Mouse (Mus musculus) CH12.LX (cell line): ENCODE results near the gene Imp3. TPM values are rescaled to one million over a fixed set of nuclear protein-coding genes. Genes with fewer than 3 reads are reported as not detected.
A peak's percentile ranks its signal among the peaks of the same experiment; 100 is the strongest.

ENCODE experiments used
- DNase-seq: peaks from one replicate; pipeline ENCODE4 v3.0.0-alpha.2; 2013; ENCODE audit errors: extremely low read depth
- H3K27ac ChIP-seq: 2 replicates; pipeline ENCODE4 v1.5.1; 2012; ENCODE audit warnings: low read depth, mild to moderate bottlenecking, control low read depth, moderate library complexity; ENCODE audit not compliant: insufficient read depth
- H3K27me3 ChIP-seq: replicated peaks from 2 replicates; pipeline ENCODE3; 2012; ENCODE audit warnings: inconsistent platforms
- H3K36me3 ChIP-seq, 2 experiments: replicated peaks in 1 of 2; 2 replicates each; pipeline versions ENCODE3 to v1.6.1; 2012; ENCODE audit warnings: inconsistent platforms in 1 of 2, low read length in 1 of 2, mild to moderate bottlenecking in 1 of 2, mixed read lengths in 1 of 2, moderate library complexity in 1 of 2; ENCODE audit not compliant: control insufficient read depth in 1 of 2, insufficient read depth in 1 of 2
- H3K4me1 ChIP-seq, 2 experiments: 2 replicates each; pipeline ENCODE4 v1.6.1; 2012; ENCODE audit warnings: inconsistent platforms in 1 of 2, moderate library complexity in 1 of 2; ENCODE audit not compliant: insufficient read depth in 2 of 2, control insufficient read depth in 1 of 2
- H3K4me2 ChIP-seq: 2 replicates; pipeline ENCODE4 v1.6.1; 2012; ENCODE audit warnings: low read depth, mild to moderate bottlenecking, control low read depth; ENCODE audit not compliant: poor library complexity, insufficient read depth, severe bottlenecking
- H3K4me3 ChIP-seq, 3 experiments: fragments of 150-350 bp in 1 of 3; sonication (generic) in 1 of 3; replicated peaks in 1 of 3; 2 replicates each; pipeline versions ENCODE3 to v1.5.1; 2011 to 2012; ENCODE audit warnings: low read depth in 2 of 3, low read length in 2 of 3, mild to moderate bottlenecking in 2 of 3, moderate library complexity in 2 of 3, control low read depth in 1 of 3, improper control_type of control experiment in 1 of 3, inconsistent platforms in 1 of 3, mixed read lengths in 1 of 3; ENCODE audit not compliant: poor library complexity in 1 of 3
- H3K79me2 ChIP-seq: replicated peaks from 2 replicates; pipeline ENCODE4 v1.6.1; 2012; ENCODE audit warnings: mild to moderate bottlenecking, moderate library complexity; ENCODE audit not compliant: control insufficient read depth, poor library complexity, insufficient read depth, severe bottlenecking; ENCODE audit errors: extremely low read depth
- H3K9ac ChIP-seq: 2 replicates; pipeline ENCODE4 v1.6.1; 2012; ENCODE audit warnings: low read depth, mild to moderate bottlenecking, control low read depth, moderate library complexity; ENCODE audit not compliant: insufficient read depth
- H3K9me3 ChIP-seq: replicated peaks from 2 replicates; pipeline ENCODE3; 2012; ENCODE audit warnings: low read length, inconsistent platforms, mixed read lengths
- BHLHE40 ChIP-seq: IDR thresholded peaks from 2 replicates; pipeline ENCODE4 v1.6.1; 2011; ENCODE audit warnings: mild to moderate bottlenecking, low read depth, low read length, improper control_type of control experiment
- CHD2 ChIP-seq: IDR thresholded peaks from 2 replicates; pipeline ENCODE4 v1.6.1; 2011; ENCODE audit warnings: low read length, improper control_type of control experiment
- CTCF ChIP-seq, 2 experiments: IDR thresholded peaks in 1 of 2; conservative IDR thresholded peaks in 1 of 2; 2 replicates each; pipeline ENCODE4 v1.5.1; 2011 to 2012; ENCODE audit warnings: low read depth in 2 of 2, low read length in 2 of 2, improper control_type of control experiment in 1 of 2, inconsistent platforms in 1 of 2, mild to moderate bottlenecking in 1 of 2, moderate library complexity in 1 of 2
- E2F4 ChIP-seq: IDR thresholded peaks from 2 replicates; pipeline ENCODE4 v1.6.1; 2011; ENCODE audit warnings: low read depth, low read length, improper control_type of control experiment; ENCODE audit not compliant: insufficient replicate concordance
- ELF1 ChIP-seq: IDR thresholded peaks from 2 replicates; pipeline ENCODE4 v1.6.1; 2014; ENCODE audit warnings: low read depth, mild to moderate bottlenecking, inconsistent platforms, low read length, improper control_type of control experiment
- EP300 ChIP-seq: IDR thresholded peaks from 2 replicates; pipeline ENCODE4 v1.6.1; 2011; ENCODE audit warnings: low read length, improper control_type of control experiment
- HCFC1 ChIP-seq: IDR thresholded peaks from 2 replicates; pipeline ENCODE4 v1.6.1; 2012; ENCODE audit warnings: low read depth, mild to moderate bottlenecking, inconsistent platforms, low read length, improper control_type of control experiment
- IRF4 ChIP-seq: IDR thresholded peaks from 2 replicates; pipeline ENCODE4 v1.6.1; 2014; ENCODE audit warnings: low read depth, mild to moderate bottlenecking, inconsistent platforms, low read length, improper control_type of control experiment
- MAFK ChIP-seq: IDR thresholded peaks from 2 replicates; pipeline ENCODE4 v1.6.1; 2011; ENCODE audit warnings: low read length, improper control_type of control experiment; ENCODE audit not compliant: insufficient replicate concordance
- MAX ChIP-seq: IDR thresholded peaks from 2 replicates; pipeline ENCODE4 v1.6.1; 2011; ENCODE audit warnings: low read length, improper control_type of control experiment
- MAZ ChIP-seq: IDR thresholded peaks from 2 replicates; pipeline ENCODE4 v1.6.1; 2012; ENCODE audit warnings: low read depth, mild to moderate bottlenecking, inconsistent platforms, low read length, improper control_type of control experiment, moderate library complexity
- MYC ChIP-seq: IDR thresholded peaks from 2 replicates; pipeline ENCODE4 v1.6.1; 2011; ENCODE audit warnings: low read depth, mild to moderate bottlenecking, improper control_type of control experiment, low read length
- NELFE ChIP-seq: IDR thresholded peaks from 2 replicates; pipeline ENCODE4 v1.6.1; 2011; ENCODE audit warnings: low read depth, low read length, improper control_type of control experiment
- PAX5 ChIP-seq: IDR thresholded peaks from 2 replicates; pipeline ENCODE4 v1.6.1; 2012; ENCODE audit warnings: low read length, inconsistent platforms, mixed read lengths
- POLR2AphosphoS2 ChIP-seq: IDR thresholded peaks from 2 replicates; pipeline ENCODE4 v1.6.1; 2011; ENCODE audit warnings: low read depth, low read length, improper control_type of control experiment
- SIN3A ChIP-seq: IDR thresholded peaks from 2 replicates; pipeline ENCODE4 v1.6.1; 2012; ENCODE audit warnings: low read length, improper control_type of control experiment, inconsistent platforms
- SMC3 ChIP-seq: IDR thresholded peaks from 2 replicates; pipeline ENCODE4 v1.6.1; 2011; ENCODE audit warnings: low read depth, low read length, improper control_type of control experiment
- TBP ChIP-seq: conservative IDR thresholded peaks from 2 replicates; pipeline ENCODE4 v1.6.1; 2011; ENCODE audit warnings: low read depth, low read length, improper control_type of control experiment
- TCF12 ChIP-seq: IDR thresholded peaks from 2 replicates; pipeline ENCODE4 v1.6.1; 2014; ENCODE audit warnings: low read depth, mild to moderate bottlenecking, inconsistent platforms, low read length, improper control_type of control experiment
- UBTF ChIP-seq: IDR thresholded peaks from 2 replicates; pipeline ENCODE4 v1.6.1; 2012; ENCODE audit warnings: low read depth, mild to moderate bottlenecking, inconsistent platforms, low read length, improper control_type of control experiment, moderate library complexity
- USF1 ChIP-seq: IDR thresholded peaks from 2 replicates; pipeline ENCODE4 v1.6.1; 2014; ENCODE audit warnings: low read depth, mild to moderate bottlenecking, inconsistent platforms, low read length, improper control_type of control experiment
- ZC3H11A ChIP-seq: IDR thresholded peaks from 2 replicates; pipeline ENCODE4 v1.6.1; 2012; ENCODE audit warnings: low read depth, mild to moderate bottlenecking, inconsistent platforms, low read length, improper control_type of control experiment
- ZKSCAN1 ChIP-seq: IDR thresholded peaks from 2 replicates; pipeline ENCODE4 v1.6.1; 2012; ENCODE audit warnings: low read depth, inconsistent platforms, low read length, improper control_type of control experiment, borderline replicate concordance
- ZMIZ1 ChIP-seq: IDR thresholded peaks from 2 replicates; pipeline ENCODE4 v1.6.1; 2012; ENCODE audit warnings: low read depth, mild to moderate bottlenecking, inconsistent platforms, low read length, improper control_type of control experiment
- ZNF384 ChIP-seq: IDR thresholded peaks from 2 replicates; pipeline ENCODE4 v1.6.1; 2012; ENCODE audit warnings: low read depth, low read length, improper control_type of control experiment, inconsistent platforms
- dilution Hi-C: fragments of 300-500 bp; cut with MboI; formaldehyde crosslinking; loops from 2 replicates; pipeline ENCODE4 v1.14.3; 2020; ENCODE audit warnings: low sequenced_read_pairs; ENCODE audit not compliant: extremely low pct_unique_long_range_greater_than_20kb, extremely low pct_ligation_motif_present
- in situ Hi-C: fragments of 300-500 bp; cut with MboI; formaldehyde crosslinking; loops from 3 replicates; pipeline ENCODE4 v1.14.3; 2019; ENCODE audit warnings: low sequenced_read_pairs, low pct_ligation_motif_present, low pct_unique_long_range_greater_than_20kb, mixed read lengths
- polyA plus RNA-seq: library from polyadenylated mRNA; unstranded; fragments of >175 nt; gene quantifications from 2 replicates; pipeline ENCODE4 v1.2.1, GENCODE M21; 2012; ENCODE audit warnings: low read depth; ENCODE audit not compliant: insufficient read length
- total RNA-seq, 2 experiments: library from RNA; depleted of rRNA; stranded (reverse); fragments of 300-350 nt in 1 of 2; fragments of >200 nt in 1 of 2; gene quantifications; 2 replicates each; pipeline ENCODE4 v1.2.3; 2012 to 2014

The Imp3 gene
- total and polyA plus RNA-seq, 3 experiments = 134 to 197 (median 165) TPM

GRCm38 (mm10) chr9:56894006-56894405, 43.3 kb upstream of the Imp3 start:
- H3K27me3 ChIP-seq = peaks cover 5% of the 10 kb centered on the region
- TF ChIP-seq CHD2 = peak; percentile 33; the same call in 1 of the 2 replicates
- no peak for TF ChIP-seq ELF1
- TF ChIP-seq CTCF (conservative IDR thresholded peaks at IDR 0.05 in 1 of 2, IDR thresholded peaks at IDR 0.05 in 1 of 2; ENCODE audit: low read depth in 2 of 2, low read length in 2 of 2) = peak in 1 of 2 experiments; percentile 42; a peak in 2 of 4 replicates
- TF ChIP-seq SMC3 = peak; percentile 21
- TF ChIP-seq, all 38 proteins: peak for 3
- no peak for DNase-seq

GRCm38 (mm10) chr9:56896779-56897178, 40.5 kb upstream of the Imp3 start:
- Histone ChIP-seq H3K36me3 (no peaks in the 10 kb centered on the region), H3K27me3 (peaks cover 2% of the 10 kb centered on the region), H3K4me3 (no peak overlapping the region), H3K9me3 (no peaks in the 10 kb centered on the region), H3K4me2 (no peak overlapping the region), H3K27ac (no peak overlapping the region), H3K79me2 (no peaks in the 10 kb centered on the region), H3K4me1 (peaks cover 14 to 67% of the 10 kb centered on the region in 2 experiments), H3K9ac (no peak overlapping the region)
- TF ChIP-seq ZNF384 (no peak), ZKSCAN1 (no peak), SIN3A (no peak), CHD2 (no peak), ZMIZ1 (no peak), MAZ (no peak), MAFK (no peak), BHLHE40 (no peak), CTCF (conservative IDR thresholded peaks at IDR 0.05 in 1 of 2, IDR thresholded peaks at IDR 0.05 in 1 of 2; ENCODE audit: low read depth in 2 of 2, low read length in 2 of 2) (no peak), POLR2AphosphoS2 (no peak), TCF12 (no peak), ELF1 (no peak)
- dilution Hi-C loops (no loop called here), in situ Hi-C loops (loop anchor here (10.0 kb wide), 1 partner anchor 318 kb away; no protein-coding TSS in a partner anchor)
- no peak for DNase-seq

More at GRCm38 (mm10) chr9:56894006-56894405, 43.3 kb upstream of the Imp3 start:
- Histone ChIP-seq H3K27ac (no peak overlapping the region), H3K9me3 (no peaks in the 10 kb centered on the region), H3K36me3 (no peaks in the 10 kb centered on the region), H3K4me1 (peaks cover 13 to 60% of the 10 kb centered on the region in 2 experiments), H3K4me2 (no peak overlapping the region), H3K9ac (no peak overlapping the region), H3K79me2 (no peaks in the 10 kb centered on the region), H3K4me3 (no peak overlapping the region)
- dilution Hi-C loops (no loop called here), in situ Hi-C loops (loop anchor here (5.0 to 10.0 kb wide), 3 partner anchors 148 to 321 kb away; partner anchors contain the start of gene Man2c1)

GRCm38 (mm10) chr9:56899409-56899808, 37.9 kb upstream of the Imp3 start:
- H3K9me3 ChIP-seq = no peaks in the 10 kb centered on the region
- no peak overlapping the region for H3K9ac ChIP-seq
- in situ Hi-C loops (loop anchor here (10.0 kb wide), 1 partner anchor 315 kb away; no protein-coding TSS in a partner anchor), dilution Hi-C loops (no loop called here)
- H3K4me2 ChIP-seq = no peak overlapping the region
- H3K4me1 ChIP-seq = peaks cover 14 to 57% of the 10 kb centered on the region in 2 experiments
- H3K36me3 ChIP-seq = no peaks in the 10 kb centered on the region
- H3K4me3 ChIP-seq = no peak overlapping the region
- H3K27ac ChIP-seq = no peak overlapping the region
- peak; percentile 63 for DNase-seq
- H3K79me2 ChIP-seq = no peaks in the 10 kb centered on the region
- H3K27me3 ChIP-seq = peaks cover 2% of the 10 kb centered on the region
- TF ChIP-seq SMC3 (no peak), E2F4 (no peak), ZC3H11A (no peak), TCF12 (0 out of 2 replicates have a peak, but pooled peaks have one; percentile 56), SIN3A (no peak), BHLHE40 (no peak), MYC (peak; percentile 80), IRF4 (no peak), EP300 (peak; percentile 32; the same call in 1 of the 2 replicates), ZNF384 (no peak), PAX5 (no peak), ELF1 (no peak), HCFC1 (no peak), CTCF (conservative IDR thresholded peaks at IDR 0.05 in 1 of 2, IDR thresholded peaks at IDR 0.05 in 1 of 2; ENCODE audit: low read depth in 2 of 2, low read length in 2 of 2) (no peak), UBTF (no peak), NELFE (no peak), USF1 (peak; percentile 20; the same call in 1 of the 2 replicates), TBP (no peak), MAX (peak; percentile 87)
